Mouse (Mus musculus) layer of hippocampus, adult 8-10 months (tissue): ENCODE data around the gene Fkbpl. TPM values are rescaled to one million over a fixed set of nuclear protein-coding genes. Genes with fewer than 3 reads are reported as not detected.
A peak's percentile ranks its signal among the peaks of the same experiment; 100 is the strongest.

Experiments used
- DNase-seq, 2 experiments: peaks; one replicate each; pipeline ENCODE4 v3.0.0; 2022; ENCODE audit warnings: low spot score in 2 of 2
- total RNA-seq, 4 experiments: library from RNA; stranded (reverse); gene quantifications; 2 replicates each; pipeline ENCODE4 v1.2.4; 2022

Gene Fkbpl
- total RNA-seq, 4 experiments from 2014 or later = 12.5 to 18.5 (median 15.2) TPM

- DNase-seq = peak; percentile 98
These were observed 2.6 kb downstream of the Fkbpl start, which contains the start of gene Atf6b for GRCm38 (mm10) chr17:34646906-34647787. TSS of gene Atf6b (plus strand) at chr17:34647146.

- DNase-seq = no peak
These were observed 3.8 kb downstream of the Fkbpl start for GRCm38 (mm10) chr17:34648141-34648890.

- DNase-seq = no peak
These were observed 4.7 kb downstream of the Fkbpl start for GRCm38 (mm10) chr17:34649106-34649864.

- DNase-seq = no peak
These were observed 6.2 kb downstream of the Fkbpl start for GRCm38 (mm10) chr17:34650781-34651180.

GRCm38 (mm10) chr17:34651507-34652221 lies 7.1 kb downstream of the Fkbpl start:
- peak in 1 of 2 experiments; percentile 65 for DNase-seq

- DNase-seq = no peak
These were observed 8.0 kb downstream of the Fkbpl start for GRCm38 (mm10) chr17:34652546-34652945.

GRCm38 (mm10) chr17:34652985-34653384 lies 8.4 kb downstream of the Fkbpl start:
- no peak for DNase-seq

- no peak for DNase-seq
These were observed 9.3 kb downstream of the Fkbpl start for GRCm38 (mm10) chr17:34653746-34654285.

GRCm38 (mm10) chr17:34654392-34654791 lies 9.8 kb downstream of the Fkbpl start:
- no peak for DNase-seq

- DNase-seq = no peak
These were observed 10.6 kb downstream of the Fkbpl start for GRCm38 (mm10) chr17:34655160-34655559.

GRCm38 (mm10) chr17:34655581-34655991 lies 11.0 kb downstream of the Fkbpl start:
- peak in 1 of 2 experiments; percentile 79 for DNase-seq

GRCm38 (mm10) chr17:34656666-34657065 lies 12.1 kb downstream of the Fkbpl start:
- no peak for DNase-seq

- no peak for DNase-seq
These were observed 12.7 kb downstream of the Fkbpl start for GRCm38 (mm10) chr17:34657271-34657670.

- DNase-seq = no peak
These were observed 13.6 kb downstream of the Fkbpl start for GRCm38 (mm10) chr17:34658145-34658544.

GRCm38 (mm10) chr17:34658591-34658990 lies 14.0 kb downstream of the Fkbpl start:
- no peak for DNase-seq

GRCm38 (mm10) chr17:34659181-34659896 lies 14.8 kb downstream of the Fkbpl start:
- no peak for DNase-seq

GRCm38 (mm10) chr17:34659897-34660214 lies 15.3 kb downstream of the Fkbpl start:
- no peak for DNase-seq

GRCm38 (mm10) chr17:34660259-34660820 lies 15.8 kb downstream of the Fkbpl start:
- no peak for DNase-seq

GRCm38 (mm10) chr17:34661121-34661591 lies 16.6 kb downstream of the Fkbpl start:
- no peak for DNase-seq

- no peak for DNase-seq
These were observed 17.9 kb downstream of the Fkbpl start for GRCm38 (mm10) chr17:34662468-34662867.
